Mouse (Mus musculus): ENCODE data around the gene Hif1an.

Hif1an gene

GRCm38 (mm10) chr19:44562652-44563206 lies at the start of gene Hif1an:
Gene Hif1an (plus strand): TSS chr19:44562850.
- peak; percentile 92 to 93 for DNase-seq (ENCODE audit: low spot score in 2 of 2)

- no peak for DNase-seq (ENCODE audit: low spot score in 2 of 2)
These were observed 49.4 kb upstream of the Hif1an start for GRCm38 (mm10) chr19:44513054-44513833.

- DNase-seq (ENCODE audit: low spot score in 2 of 2) = no peak
These were observed 48.6 kb upstream of the Hif1an start for GRCm38 (mm10) chr19:44513921-44514482.

DNA sequence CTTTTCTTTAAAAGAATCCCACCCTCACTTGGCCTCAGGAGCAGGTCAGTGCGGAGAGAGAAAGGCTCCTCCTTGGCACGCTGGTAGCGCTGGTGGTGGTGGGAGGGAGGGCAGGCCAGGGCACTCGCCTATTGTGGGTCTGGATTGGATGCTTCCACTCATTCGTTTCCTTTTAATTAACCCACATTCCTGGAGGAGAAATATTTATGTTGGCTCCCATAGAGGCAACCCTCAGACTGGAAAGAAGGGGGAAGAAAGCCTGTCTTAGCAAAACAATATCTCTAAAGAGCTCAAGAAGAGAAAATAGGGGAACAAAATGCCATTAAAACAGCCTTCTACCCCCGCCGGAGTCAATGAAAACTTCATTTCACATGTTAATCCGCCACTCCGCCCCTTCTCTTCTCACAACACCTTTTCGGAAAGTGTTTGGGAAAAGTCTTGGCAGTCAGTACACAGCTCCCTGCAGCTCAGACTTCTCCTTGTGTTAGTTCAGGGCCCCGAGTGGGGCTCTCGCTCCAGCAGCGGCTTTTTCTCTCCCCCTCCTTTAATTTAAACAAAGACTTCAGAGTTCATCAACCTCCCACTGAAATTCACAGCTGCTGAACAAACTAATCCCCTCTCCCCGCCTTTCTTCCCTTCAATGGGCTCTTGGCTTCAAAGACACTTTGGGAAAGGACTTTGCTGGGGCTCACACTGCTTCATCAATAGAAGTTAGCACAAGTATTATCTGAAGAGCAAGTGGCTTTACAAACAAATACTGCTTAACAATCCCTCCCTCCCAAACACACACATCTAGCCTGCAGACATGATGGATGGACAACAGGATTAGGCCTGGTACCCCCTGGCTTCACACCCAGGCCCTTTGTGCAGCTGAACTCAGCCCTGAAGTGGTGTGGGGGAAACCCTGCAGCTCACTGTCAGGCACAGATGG lies 47.9 kb upstream of the Hif1an start:
- no peak for DNase-seq (ENCODE audit: low spot score in 2 of 2)

DNA sequence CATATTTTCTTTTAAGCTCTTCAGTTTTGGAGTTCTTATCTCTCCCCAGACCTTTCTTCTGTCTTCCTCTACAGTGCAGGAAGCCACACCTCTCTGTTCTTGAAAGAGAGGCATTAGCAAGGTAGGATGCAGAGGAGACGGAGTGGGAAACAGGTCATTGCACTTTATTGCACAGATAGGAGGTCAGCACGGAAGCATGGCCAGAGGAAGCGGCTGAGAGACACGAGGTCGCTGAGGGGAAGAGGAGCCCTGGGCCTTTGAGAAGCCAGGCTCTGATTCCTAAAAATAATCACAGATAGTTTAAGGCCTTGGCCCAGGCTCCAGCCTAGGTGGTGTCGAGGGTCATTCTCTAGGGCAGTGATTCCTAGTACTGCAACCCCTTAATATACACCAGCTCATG lies 46.9 kb upstream of the Hif1an start:
- DNase-seq (ENCODE audit: low spot score in 2 of 2) = no peak

- peak; percentile 48 to 64 for DNase-seq (ENCODE audit: low spot score in 2 of 2)
These were observed 44.5 kb upstream of the Hif1an start for GRCm38 (mm10) chr19:44517996-44518768.

DNA sequence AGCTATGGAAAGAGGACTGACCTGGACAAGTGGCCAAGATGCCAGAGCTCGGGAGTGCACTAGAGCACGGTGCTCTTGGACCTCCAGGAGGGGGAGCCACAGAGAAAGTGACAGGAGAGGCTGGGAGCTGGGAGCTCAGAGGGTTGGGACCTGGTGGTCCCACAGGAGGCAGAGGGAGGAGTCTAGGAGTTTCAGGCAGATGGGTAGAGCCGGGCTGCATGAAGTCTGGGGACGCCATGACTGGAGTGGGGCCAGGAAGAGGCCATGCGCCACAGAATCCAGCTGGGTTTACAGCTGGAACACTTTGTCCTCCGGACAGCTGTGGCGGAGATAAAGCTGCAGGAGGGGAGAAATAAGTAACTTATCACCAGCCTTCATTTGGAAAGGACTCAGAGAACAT lies 43.5 kb upstream of the Hif1an start:
- no peak for DNase-seq (ENCODE audit: low spot score in 2 of 2)

GRCm38 (mm10) chr19:44525551-44526205 lies 37.0 kb upstream of the Hif1an start:
- DNase-seq (ENCODE audit: low spot score in 2 of 2) = peak; percentile 48 to 59

DNA sequence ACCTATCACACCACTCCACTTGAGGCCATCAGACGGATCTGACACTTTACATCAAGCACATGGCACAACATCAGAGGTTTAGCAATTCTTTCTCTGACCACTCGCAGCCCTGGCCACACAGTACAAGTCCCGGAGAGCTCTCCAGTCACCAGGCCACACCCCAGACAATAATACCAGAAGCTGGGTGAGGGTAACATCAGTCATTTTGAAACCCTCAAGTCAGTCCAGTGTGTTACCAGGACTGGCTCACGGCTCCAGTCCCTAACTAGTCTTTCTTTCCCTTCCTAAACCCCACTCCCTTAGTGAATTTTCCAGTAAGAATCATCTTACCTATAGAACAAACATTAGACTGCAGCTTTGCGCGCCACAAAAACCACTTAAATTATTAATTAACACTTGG lies 32.6 kb upstream of the Hif1an start:
- no peak for DNase-seq (ENCODE audit: low spot score in 2 of 2)

GRCm38 (mm10) chr19:44535376-44535775 lies 27.3 kb upstream of the Hif1an start:
- no peak for DNase-seq (ENCODE audit: low spot score in 2 of 2)

GRCm38 (mm10) chr19:44537416-44537815 lies 25.2 kb upstream of the Hif1an start:
- no peak for DNase-seq (ENCODE audit: low spot score in 2 of 2)

GRCm38 (mm10) chr19:44542694-44543178 lies 19.9 kb upstream of the Hif1an start:
- no peak for DNase-seq (ENCODE audit: low spot score in 2 of 2)

DNA sequence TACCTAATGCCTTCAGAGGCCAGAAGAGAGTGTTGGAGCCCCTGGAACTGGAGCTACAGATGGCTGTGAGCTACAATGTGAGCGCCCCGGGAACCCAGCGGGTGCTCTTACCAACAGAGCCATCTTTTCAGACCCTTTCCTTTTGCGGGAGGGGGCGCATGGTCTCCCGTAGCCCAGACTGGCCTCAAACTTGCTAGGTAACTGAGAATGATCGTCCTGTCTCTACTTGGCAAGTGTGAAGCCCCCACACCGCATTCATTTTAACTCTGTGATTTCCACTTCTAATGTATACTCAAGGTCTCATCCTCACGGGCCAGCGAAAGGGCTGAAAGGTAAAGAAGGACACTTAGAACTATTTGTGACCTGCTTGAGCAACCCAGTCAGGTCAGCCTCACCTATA lies 18.3 kb upstream of the Hif1an start:
- DNase-seq (ENCODE audit: low spot score in 2 of 2) = no peak

DNA sequence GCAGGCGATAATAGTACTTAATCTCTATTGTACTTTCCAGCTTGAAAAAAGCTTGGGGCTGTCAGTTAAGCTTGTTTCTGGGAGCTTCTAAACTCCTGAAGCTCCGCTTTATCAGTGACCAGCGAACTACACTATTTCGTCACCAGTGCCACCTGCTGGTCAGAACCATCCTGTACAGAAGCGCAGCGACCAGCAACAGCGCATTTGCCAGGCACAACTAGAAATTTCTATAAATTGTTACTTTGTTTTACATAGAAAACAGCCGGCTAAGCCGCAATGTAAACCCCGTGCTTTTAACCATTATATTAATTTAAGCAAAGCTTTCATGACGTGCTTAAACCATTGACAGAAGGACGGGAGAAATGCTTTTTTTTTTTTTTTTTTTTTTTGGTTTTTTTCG lies 17.9 kb upstream of the Hif1an start:
- DNase-seq (ENCODE audit: low spot score in 2 of 2) = peak; percentile 44 to 82

DNA sequence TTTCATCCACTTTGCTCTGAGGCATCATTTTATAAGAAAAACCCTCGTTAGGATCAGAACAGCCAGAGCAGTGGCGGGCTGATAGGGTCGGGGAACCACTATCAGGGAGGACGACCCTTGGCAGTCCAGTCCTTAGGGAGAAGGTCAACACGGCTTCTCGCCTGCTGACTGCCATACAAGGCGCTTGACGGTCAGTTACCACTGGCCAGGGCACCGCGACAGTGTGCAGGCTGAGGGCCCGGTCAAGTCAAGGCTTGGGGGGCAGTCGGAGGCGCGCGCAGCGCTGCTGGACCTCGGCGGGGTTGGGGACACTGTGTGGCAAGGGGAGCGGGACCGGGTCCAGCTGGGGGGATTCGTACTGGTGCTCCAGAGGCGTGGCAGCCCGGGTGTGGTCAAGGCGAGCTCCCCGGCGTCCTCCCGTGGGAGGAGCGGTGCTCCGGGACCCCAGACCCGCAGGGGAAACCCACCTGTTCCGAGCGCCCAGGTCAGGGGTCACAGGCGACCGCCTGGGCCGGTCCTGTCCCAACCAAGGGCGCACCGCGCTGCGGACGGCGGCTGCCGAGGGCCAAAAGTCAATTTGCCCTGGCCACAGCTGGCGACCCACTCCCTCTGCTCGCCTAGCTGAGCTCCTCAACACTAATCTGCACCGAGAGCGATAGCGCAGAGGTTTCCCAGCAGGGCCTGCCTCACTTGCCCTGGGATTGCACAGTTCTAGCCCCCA lies 17.2 kb upstream of the Hif1an start, which contains the start of gene Sec31b:
Gene Sec31b (minus strand): TSS at position 544 of the 721 bp plus-strand sequence.
- no peak for DNase-seq (ENCODE audit: low spot score in 2 of 2)

DNA sequence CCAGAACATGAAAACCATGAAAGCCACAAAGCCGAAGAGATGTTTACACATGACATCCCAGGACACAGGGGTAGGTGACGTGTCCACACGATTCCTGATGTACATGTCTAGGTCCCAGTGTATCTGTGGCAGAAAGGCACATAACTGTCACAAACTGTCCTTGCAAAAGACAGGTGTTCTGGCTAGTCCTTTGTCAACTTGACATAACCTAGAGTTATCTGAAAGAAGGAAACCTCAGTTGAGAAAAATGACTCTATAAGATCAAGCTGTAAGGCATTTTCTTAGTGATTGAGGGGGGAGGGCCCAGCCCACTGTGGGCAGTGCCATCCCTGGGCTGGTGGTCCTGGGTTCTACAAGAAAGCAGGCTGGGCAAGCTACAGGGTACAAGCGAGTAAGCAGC lies 9.9 kb upstream of the Hif1an start, which contains the start of gene Gm20538:
Gene Gm20538 (minus strand): TSS at position 101 of the 400 bp plus-strand sequence.
- no peak for DNase-seq (ENCODE audit: low spot score in 2 of 2)

DNA sequence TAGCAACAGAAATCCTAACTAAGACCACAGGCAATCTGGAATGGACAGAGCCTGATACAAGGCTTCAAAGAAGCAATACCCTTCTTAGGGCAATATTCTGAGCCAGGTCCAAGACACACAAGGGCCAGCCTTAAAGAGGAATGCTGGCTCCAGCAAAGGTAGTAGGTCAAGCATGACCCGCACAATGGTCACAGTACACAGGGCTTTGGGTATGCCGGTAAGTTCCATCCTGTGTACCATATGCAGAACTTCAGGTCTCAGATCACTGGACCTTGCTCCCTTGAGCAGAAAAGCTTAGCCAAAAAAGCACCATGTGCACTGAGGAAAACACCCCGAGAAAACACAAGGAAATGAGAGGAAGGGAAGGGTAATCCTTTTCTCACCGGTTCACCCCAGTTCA lies 9.4 kb upstream of the Hif1an start:
- DNase-seq (ENCODE audit: low spot score in 2 of 2) = no peak

DNA sequence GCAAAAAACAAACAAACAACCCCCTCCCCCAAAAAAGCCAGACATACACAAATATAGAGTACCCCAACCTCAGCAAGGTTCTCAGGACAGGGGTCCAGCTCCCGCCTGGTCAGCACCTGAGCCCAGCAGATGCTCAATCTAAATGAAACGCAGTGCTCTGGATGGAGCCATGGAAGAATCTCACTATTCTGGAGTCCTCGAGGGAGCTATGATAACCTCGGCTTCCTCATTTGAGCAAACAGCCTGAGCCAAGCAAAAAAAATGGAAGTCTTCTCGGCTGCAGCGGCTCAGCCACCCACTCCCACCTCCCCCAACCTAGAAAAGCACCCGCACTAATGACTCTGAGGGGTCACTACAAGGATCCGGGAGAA lies 8.2 kb upstream of the Hif1an start:
- DNase-seq (ENCODE audit: low spot score in 2 of 2) = no peak

- peak; percentile 87 to 93 for DNase-seq (ENCODE audit: low spot score in 2 of 2)
These were observed 7.6 kb upstream of the Hif1an start, which contains the start of gene Ndufb8 for GRCm38 (mm10) chr19:44554861-44555590. Gene Ndufb8 (minus strand): TSS chr19:44555440.

All from thymus, postnatal 10 days (tissue).